Mouse (Mus musculus): Measurements from ENCODE around the gene Me1. TPM values are rescaled to one million over a fixed set of nuclear protein-coding genes. Genes with fewer than 3 reads are reported as not detected.

Me1 gene
- polyA plus RNA-seq, 1 experiment = 153 TPM

- DNase-seq = no peak
- WGBS = 82% methylated on average over 4 of the region's 4 CpGs
- Histone ChIP-seq H3K36me3 (ENCODE audit: control insufficient read depth, insufficient read depth, low read length) (no peaks in the 10 kb centered on the region), H3K4me1 (ENCODE audit: control insufficient read depth, insufficient read depth, low read length) (no peaks in the 10 kb centered on the region), H3K4me3 (ENCODE audit: insufficient read depth, low read depth, low read length) (no peak overlapping the region), H3K27ac (ENCODE audit: insufficient read depth, low read depth, low read length) (no peak overlapping the region), H3K27me3 (replicated peaks; ENCODE audit: control insufficient read depth, insufficient read depth, low read length) (no peaks in the 10 kb centered on the region)
- TF ChIP-seq POLR2A (IDR thresholded peaks at IDR 0.05; ENCODE audit: low read depth, low read length) (no peak), CTCF (conservative IDR thresholded peaks at IDR 0.05; ENCODE audit: insufficient read depth, insufficient read length, low read depth, low read length) (no peak)
Observed at GRCm38 (mm10) chr9:86725066-86725465, 29.3 kb upstream of the Me1 start.

GRCm38 (mm10) chr9:86720794-86721193, 25.0 kb upstream of the Me1 start:
- no peaks in the 10 kb centered on the region for H3K27me3 ChIP-seq (replicated peaks; ENCODE audit: control insufficient read depth, insufficient read depth, low read length)
- no peaks in the 10 kb centered on the region for H3K36me3 ChIP-seq (ENCODE audit: control insufficient read depth, insufficient read depth, low read length)
- no peak for DNase-seq
- H3K27ac ChIP-seq (ENCODE audit: insufficient read depth, low read depth, low read length) = no peak overlapping the region
- TF ChIP-seq CTCF (conservative IDR thresholded peaks at IDR 0.05; ENCODE audit: insufficient read depth, insufficient read length, low read depth, low read length) (no peak), POLR2A (IDR thresholded peaks at IDR 0.05; ENCODE audit: low read depth, low read length) (no peak)
- 85% methylated on average over 2 of the region's 2 CpGs for WGBS
- no peaks in the 10 kb centered on the region for H3K4me1 ChIP-seq (ENCODE audit: control insufficient read depth, insufficient read depth, low read length)
- H3K4me3 ChIP-seq (ENCODE audit: insufficient read depth, low read depth, low read length) = no peak overlapping the region

- TF ChIP-seq POLR2A (IDR thresholded peaks at IDR 0.05; ENCODE audit: low read depth, low read length) (no peak), CTCF (conservative IDR thresholded peaks at IDR 0.05; ENCODE audit: insufficient read depth, insufficient read length, low read depth, low read length) (no peak)
- no peak for DNase-seq
Observed at GRCm38 (mm10) chr9:86720227-86720626, 24.5 kb upstream of the Me1 start.

GRCm38 (mm10) chr9:86717119-86717518, 21.4 kb upstream of the Me1 start:
- H3K4me1 ChIP-seq (ENCODE audit: control insufficient read depth, insufficient read depth, low read length) = no peaks in the 10 kb centered on the region
- H3K4me3 ChIP-seq (ENCODE audit: insufficient read depth, low read depth, low read length) = no peak overlapping the region
- no peak overlapping the region for H3K27ac ChIP-seq (ENCODE audit: insufficient read depth, low read depth, low read length)
- DNase-seq = no peak
- WGBS = 40% methylated on average over 5 of the region's 5 CpGs
- TF ChIP-seq CTCF (conservative IDR thresholded peaks at IDR 0.05; ENCODE audit: insufficient read depth, insufficient read length, low read depth, low read length) (no peak), POLR2A (IDR thresholded peaks at IDR 0.05; ENCODE audit: low read depth, low read length) (no peak)
- no peaks in the 10 kb centered on the region for H3K36me3 ChIP-seq (ENCODE audit: control insufficient read depth, insufficient read depth, low read length)
- no peaks in the 10 kb centered on the region for H3K27me3 ChIP-seq (replicated peaks; ENCODE audit: control insufficient read depth, insufficient read depth, low read length)

More at GRCm38 (mm10) chr9:86720227-86720626, 24.5 kb upstream of the Me1 start:
- no peak overlapping the region for H3K27ac ChIP-seq (ENCODE audit: insufficient read depth, low read depth, low read length)
- no peak overlapping the region for H3K4me3 ChIP-seq (ENCODE audit: insufficient read depth, low read depth, low read length)
- 89% methylated on average over 5 of the region's 5 CpGs for WGBS
- H3K4me1 ChIP-seq (ENCODE audit: control insufficient read depth, insufficient read depth, low read length) = no peaks in the 10 kb centered on the region
- H3K27me3 ChIP-seq (replicated peaks; ENCODE audit: control insufficient read depth, insufficient read depth, low read length) = no peaks in the 10 kb centered on the region
- H3K36me3 ChIP-seq (ENCODE audit: control insufficient read depth, insufficient read depth, low read length) = no peaks in the 10 kb centered on the region

- DNase-seq = no peak
- Histone ChIP-seq H3K27ac (ENCODE audit: insufficient read depth, low read depth, low read length) (no peak overlapping the region), H3K27me3 (replicated peaks; ENCODE audit: control insufficient read depth, insufficient read depth, low read length) (no peaks in the 10 kb centered on the region), H3K4me3 (ENCODE audit: insufficient read depth, low read depth, low read length) (no peak overlapping the region), H3K36me3 (ENCODE audit: control insufficient read depth, insufficient read depth, low read length) (no peaks in the 10 kb centered on the region), H3K4me1 (ENCODE audit: control insufficient read depth, insufficient read depth, low read length) (no peaks in the 10 kb centered on the region)
- WGBS = 54% methylated on average over 2 of the region's 2 CpGs
- TF ChIP-seq CTCF (conservative IDR thresholded peaks at IDR 0.05; ENCODE audit: insufficient read depth, insufficient read length, low read depth, low read length) = no peak
- TF ChIP-seq POLR2A (IDR thresholded peaks at IDR 0.05; ENCODE audit: low read depth, low read length) = no peak
Observed at GRCm38 (mm10) chr9:86716540-86716939, 20.8 kb upstream of the Me1 start.

GRCm38 (mm10) chr9:86714089-86714488, 18.3 kb upstream of the Me1 start:
- no peak for TF ChIP-seq CTCF (conservative IDR thresholded peaks at IDR 0.05; ENCODE audit: insufficient read depth, insufficient read length, low read depth, low read length)
- no peak for TF ChIP-seq POLR2A (IDR thresholded peaks at IDR 0.05; ENCODE audit: low read depth, low read length)
- Histone ChIP-seq H3K36me3 (ENCODE audit: control insufficient read depth, insufficient read depth, low read length) (no peaks in the 10 kb centered on the region), H3K4me3 (ENCODE audit: insufficient read depth, low read depth, low read length) (no peak overlapping the region), H3K4me1 (ENCODE audit: control insufficient read depth, insufficient read depth, low read length) (no peaks in the 10 kb centered on the region), H3K27me3 (replicated peaks; ENCODE audit: control insufficient read depth, insufficient read depth, low read length) (no peaks in the 10 kb centered on the region), H3K27ac (ENCODE audit: insufficient read depth, low read depth, low read length) (no peak overlapping the region)
- no peak for DNase-seq
- WGBS = 88% methylated on average over 3 of the region's 3 CpGs

GRCm38 (mm10) chr9:86712648-86713047, 16.9 kb upstream of the Me1 start:
- DNase-seq = no peak
- no peak overlapping the region for H3K4me3 ChIP-seq (ENCODE audit: insufficient read depth, low read depth, low read length)
- no peaks in the 10 kb centered on the region for H3K27me3 ChIP-seq (replicated peaks; ENCODE audit: control insufficient read depth, insufficient read depth, low read length)
- no peaks in the 10 kb centered on the region for H3K4me1 ChIP-seq (ENCODE audit: control insufficient read depth, insufficient read depth, low read length)
- 69% methylated on average over 2 of the region's 2 CpGs for WGBS
- no peak overlapping the region for H3K27ac ChIP-seq (ENCODE audit: insufficient read depth, low read depth, low read length)
- TF ChIP-seq CTCF (conservative IDR thresholded peaks at IDR 0.05; ENCODE audit: insufficient read depth, insufficient read length, low read depth, low read length) = no peak
- no peak for TF ChIP-seq POLR2A (IDR thresholded peaks at IDR 0.05; ENCODE audit: low read depth, low read length)
- H3K36me3 ChIP-seq (ENCODE audit: control insufficient read depth, insufficient read depth, low read length) = no peaks in the 10 kb centered on the region

Data from kidney, adult 2 months (tissue).